Mouse (Mus musculus) T-helper 2 cell (primary cell): ENCODE measurements around the gene Gm3755.
"Not testable (repeated sequence)": the region's sequence is repeated elsewhere in the genome, so short reads cannot be mapped to it uniquely, and the experiment has no call there.

Experiments used
- in situ Hi-C: fragments of 300-600 bp; cut with MboI, MseI; formaldehyde crosslinking; loops from one replicate; pipeline ENCODE4 v1.15.1; 2025; ENCODE audit warnings: high pct_unique_total_duplicates

The Gm3755 gene

GRCm38 (mm10) chr14:7450817-7451216 lies at the start of gene Gm3755:
TSS of gene Gm3755 (minus strand) at chr14:7450917.
- in situ Hi-C loops = not testable (repeated sequence)

- in situ Hi-C loops = not testable (repeated sequence)
These were observed 38.0 kb upstream of the Gm3755 start for GRCm38 (mm10) chr14:7488731-7489130.

DNA sequence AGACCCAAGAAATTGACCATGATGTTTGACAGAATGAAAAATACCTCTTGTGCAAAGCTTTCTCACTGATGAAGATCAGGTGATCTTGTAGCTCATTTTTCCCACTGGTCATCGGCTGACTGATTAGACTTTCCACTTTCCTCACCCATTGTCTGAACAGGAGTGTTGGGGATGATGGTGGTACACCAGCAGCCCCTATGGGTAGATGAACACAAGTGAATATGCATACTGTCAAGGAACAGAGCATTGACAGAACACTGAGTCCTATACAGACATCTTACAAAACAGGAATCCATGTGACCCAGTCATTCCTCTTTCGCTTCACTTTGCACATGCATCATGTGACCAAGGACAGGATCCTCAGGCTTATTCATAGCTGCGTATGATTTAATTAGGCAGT lies 32.9 kb upstream of the Gm3755 start, which contains the start of gene Gm3752:
Gene Gm3752 (minus strand): TSS at position 101 of the 400 bp plus-strand sequence.
- in situ Hi-C loops = not testable (repeated sequence)

DNA sequence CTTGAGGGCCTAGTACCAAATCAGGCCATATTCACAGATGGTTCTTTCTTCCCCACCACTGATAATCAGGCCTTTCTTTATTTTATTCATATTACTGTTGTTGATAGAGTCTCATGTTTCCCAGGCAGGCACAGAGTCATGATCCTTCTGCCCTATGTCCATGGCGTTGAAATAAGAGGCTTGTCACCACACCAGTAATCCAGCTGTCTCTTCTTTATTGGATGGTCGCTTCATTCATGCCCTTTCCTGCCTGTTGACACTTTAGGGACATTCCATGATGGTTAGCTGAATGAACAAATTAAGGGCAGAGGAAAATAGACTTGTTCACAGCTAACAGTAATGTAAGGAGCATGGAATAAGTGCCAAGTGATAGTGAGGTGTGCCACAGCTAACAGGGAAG lies 28.2 kb downstream of the Gm3755 start:
- in situ Hi-C loops = not testable (repeated sequence)
